Mouse (Mus musculus): Measurements from ENCODE around the gene Pip5k1c. TPM values are rescaled to one million over a fixed set of nuclear protein-coding genes. Genes with fewer than 3 reads are reported as not detected.
A peak's percentile ranks its signal among the peaks of the same experiment; 100 is the strongest.

Pip5k1c gene
- polyA plus RNA-seq, 1 experiment = 935 TPM

DNA sequence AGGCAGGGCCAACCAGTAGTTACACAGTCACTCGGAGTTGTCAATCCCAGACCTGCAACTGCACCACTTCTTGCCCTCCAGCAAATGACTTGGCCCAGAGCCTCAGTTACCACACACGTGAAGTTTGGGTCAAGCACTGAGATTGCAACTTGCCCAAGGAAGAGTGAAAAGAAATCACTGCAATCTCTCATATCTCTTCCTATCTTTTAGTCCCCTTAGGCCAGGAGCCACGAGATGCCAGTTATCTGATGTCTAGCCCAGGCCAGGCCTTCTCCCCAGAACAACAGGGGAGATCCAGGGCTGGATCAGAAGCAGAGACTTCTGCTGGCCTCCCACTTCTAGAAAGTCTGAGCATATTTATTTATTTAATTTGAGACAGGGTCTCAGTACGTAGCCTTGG is 62.8 kb downstream of the Pip5k1c start:
- 83% methylated on average over 4 of the region's 4 CpGs for WGBS
- TF ChIP-seq CTCF (IDR thresholded peaks at IDR 0.05; ENCODE audit: insufficient read depth, low read depth, low read length) (no peak), POLR2A (IDR thresholded peaks at IDR 0.05; ENCODE audit: insufficient read depth, low read depth, low read length) (no peak)
- no peak overlapping the region for H3K4me3 ChIP-seq (ENCODE audit: insufficient read depth, low read depth, low read length)
- no peak overlapping the region for H3K27ac ChIP-seq (ENCODE audit: insufficient read depth, low read depth, low read length)
- H3K4me1 ChIP-seq (ENCODE audit: control insufficient read depth, insufficient read depth, low read length) = peaks cover 51% of the 10 kb centered on the region

DNA sequence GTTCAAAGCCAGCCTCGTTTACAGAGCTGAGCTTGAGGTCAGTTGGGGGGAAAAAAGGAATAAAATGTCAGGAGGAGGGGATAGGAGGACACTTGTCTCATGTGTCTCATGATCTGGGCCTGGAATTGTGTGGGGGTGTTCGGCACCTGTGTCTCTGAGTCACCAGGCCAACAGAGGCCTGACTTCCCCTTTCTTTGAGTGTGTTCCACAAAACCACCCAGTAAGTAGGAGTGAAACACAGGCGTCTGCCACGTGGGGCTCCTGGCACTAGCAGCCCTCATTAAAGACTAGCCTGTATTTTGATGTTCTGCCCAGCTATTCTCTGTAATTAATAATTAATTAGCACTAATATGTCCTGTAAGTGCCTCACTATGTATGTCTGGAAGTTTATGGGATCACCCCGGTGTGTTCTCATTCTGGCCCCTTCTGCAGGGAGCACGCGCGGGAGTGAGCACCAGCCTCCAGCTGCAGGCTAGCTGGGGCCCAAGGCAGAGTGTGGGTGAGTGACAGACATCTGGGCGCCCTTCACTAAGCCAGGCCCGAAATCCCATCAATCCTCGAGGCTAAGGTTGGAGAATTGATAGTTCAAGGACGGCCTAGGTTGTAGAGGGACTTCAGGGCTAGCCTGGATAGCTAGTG is 63.7 kb downstream of the Pip5k1c start:
- Histone ChIP-seq H3K4me3 (ENCODE audit: insufficient read depth, low read depth, low read length) (0 out of 2 replicates have a peak overlapping the region, but pooled peaks have one; percentile 8), H3K27ac (ENCODE audit: insufficient read depth, low read depth, low read length) (peak overlapping the region; percentile 74), H3K4me1 (ENCODE audit: control insufficient read depth, insufficient read depth, low read length) (peaks cover 59% of the 10 kb centered on the region)
- WGBS = 34% methylated on average over 12 of the region's 12 CpGs
- TF ChIP-seq CTCF (IDR thresholded peaks at IDR 0.05; ENCODE audit: insufficient read depth, low read depth, low read length) (no peak), POLR2A (IDR thresholded peaks at IDR 0.05; ENCODE audit: insufficient read depth, low read depth, low read length) (no peak)

DNA sequence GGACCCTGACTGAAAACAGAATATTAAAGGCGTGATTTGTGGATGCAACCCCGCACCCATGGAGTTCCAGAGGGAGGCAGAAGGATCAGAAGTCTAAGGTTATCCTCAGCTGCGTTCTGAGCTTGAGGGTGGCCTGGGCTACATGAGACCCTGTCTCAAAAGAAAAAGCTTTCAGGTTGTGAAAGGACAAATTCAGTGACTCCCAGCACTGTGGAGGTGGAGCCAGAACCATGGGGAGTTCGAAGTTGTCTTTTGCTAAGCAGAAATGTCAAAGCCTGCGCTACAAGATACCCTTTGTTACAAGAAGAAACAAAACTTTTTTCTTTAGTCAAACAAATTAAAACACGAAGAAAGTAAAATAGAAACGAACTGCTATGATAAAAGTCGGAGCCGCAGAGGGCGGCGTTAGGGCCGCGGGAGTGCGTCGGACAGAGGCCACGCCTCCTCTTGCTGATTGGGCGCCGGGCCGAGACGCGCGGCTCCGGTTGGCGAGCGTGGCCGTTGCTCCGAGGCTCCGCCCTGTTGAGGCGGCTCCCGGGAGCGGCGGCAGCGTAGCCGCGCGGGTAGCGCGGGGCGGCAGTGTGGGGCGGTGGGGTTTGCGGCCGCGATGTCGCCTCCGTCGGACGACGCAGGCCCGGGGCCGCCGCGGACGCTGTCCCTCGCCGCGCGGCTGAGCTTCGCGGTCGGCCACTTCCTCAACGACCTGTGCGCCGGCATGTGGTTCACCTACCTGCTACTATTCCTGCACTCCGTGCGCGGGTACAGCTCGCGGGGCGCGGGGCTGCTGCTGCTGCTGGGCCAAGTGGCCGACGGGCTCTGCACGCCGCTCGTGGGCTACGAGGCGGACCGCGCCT is 64.5 kb downstream of the Pip5k1c start, which contains the start of gene Mfsd12:
Gene Mfsd12, plus strand, starts transcription at position 501 of the 854 bp plus-strand sequence.
- TF ChIP-seq CTCF (IDR thresholded peaks at IDR 0.05; ENCODE audit: insufficient read depth, low read depth, low read length) = no peak
- peak; percentile 73 for TF ChIP-seq POLR2A (IDR thresholded peaks at IDR 0.05; ENCODE audit: insufficient read depth, low read depth, low read length)
- WGBS = 1% methylated on average over 79 of the region's 79 CpGs
- Histone ChIP-seq H3K4me1 (ENCODE audit: control insufficient read depth, insufficient read depth, low read length) (peaks cover 59% of the 10 kb centered on the region), H3K27ac (ENCODE audit: insufficient read depth, low read depth, low read length) (peak within 1 kb of the TSS; percentile 33; the same call in 1 of the 2 replicates), H3K4me3 (ENCODE audit: insufficient read depth, low read depth, low read length) (peak within 1 kb of the TSS; percentile 67)

DNA sequence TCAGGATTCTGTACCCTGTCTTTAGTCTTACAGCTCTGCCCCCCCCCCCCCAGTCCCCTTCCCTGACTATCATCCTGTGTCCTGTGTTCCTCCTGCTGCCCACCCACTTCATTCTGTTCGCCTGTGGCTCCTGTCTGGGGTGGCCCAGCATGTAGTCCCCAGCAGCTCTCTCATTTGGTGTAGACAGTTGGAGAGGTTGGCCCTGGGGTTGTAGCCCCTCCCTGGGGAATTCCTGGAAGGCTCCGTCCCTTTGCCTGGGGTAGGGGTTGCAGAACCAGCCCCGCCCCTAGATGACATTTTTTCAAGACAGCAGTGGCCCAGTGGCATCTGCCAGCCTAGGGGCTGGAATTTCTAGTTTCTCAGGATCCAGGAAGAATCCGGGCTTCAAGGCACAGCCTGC is 65.4 kb downstream of the Pip5k1c start:
- TF ChIP-seq CTCF (IDR thresholded peaks at IDR 0.05; ENCODE audit: insufficient read depth, low read depth, low read length) (no peak), POLR2A (IDR thresholded peaks at IDR 0.05; ENCODE audit: insufficient read depth, low read depth, low read length) (no peak)
- peaks cover 59% of the 10 kb centered on the region for H3K4me1 ChIP-seq (ENCODE audit: control insufficient read depth, insufficient read depth, low read length)
- H3K4me3 ChIP-seq (ENCODE audit: insufficient read depth, low read depth, low read length) = peak overlapping the region; percentile 67
- no peak overlapping the region for H3K27ac ChIP-seq (ENCODE audit: insufficient read depth, low read depth, low read length)
- WGBS = 29% methylated on average over 4 of the region's 4 CpGs

DNA sequence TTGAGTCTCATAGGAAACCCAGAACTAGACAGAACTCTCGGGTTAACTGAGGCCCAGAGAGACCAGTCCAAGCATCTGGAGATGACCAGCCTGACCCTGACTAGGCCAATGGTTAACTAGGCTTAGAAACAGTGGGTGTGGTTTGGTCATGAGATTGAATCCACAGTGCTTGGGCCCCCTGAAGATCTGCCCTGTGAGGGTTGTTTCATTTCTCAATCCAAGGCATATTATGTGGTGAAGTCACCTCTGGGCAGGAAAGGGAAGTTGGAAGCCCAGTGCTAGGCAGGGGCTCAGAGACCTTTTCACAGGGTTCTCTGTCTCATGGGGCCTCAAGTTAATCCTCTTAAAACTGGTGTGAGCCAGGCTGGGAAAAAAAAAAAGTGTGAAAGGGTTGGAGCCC is 66.1 kb downstream of the Pip5k1c start:
- peaks cover 64% of the 10 kb centered on the region for H3K4me1 ChIP-seq (ENCODE audit: control insufficient read depth, insufficient read depth, low read length)
- H3K27ac ChIP-seq (ENCODE audit: insufficient read depth, low read depth, low read length) = no peak overlapping the region
- H3K4me3 ChIP-seq (ENCODE audit: insufficient read depth, low read depth, low read length) = no peak overlapping the region; the same call in 1 of the 2 replicates
- WGBS = 65% methylated on average over 1 of the region's 1 CpGs
- TF ChIP-seq CTCF (IDR thresholded peaks at IDR 0.05; ENCODE audit: insufficient read depth, low read depth, low read length) = no peak
- TF ChIP-seq POLR2A (IDR thresholded peaks at IDR 0.05; ENCODE audit: insufficient read depth, low read depth, low read length) = no peak

DNA sequence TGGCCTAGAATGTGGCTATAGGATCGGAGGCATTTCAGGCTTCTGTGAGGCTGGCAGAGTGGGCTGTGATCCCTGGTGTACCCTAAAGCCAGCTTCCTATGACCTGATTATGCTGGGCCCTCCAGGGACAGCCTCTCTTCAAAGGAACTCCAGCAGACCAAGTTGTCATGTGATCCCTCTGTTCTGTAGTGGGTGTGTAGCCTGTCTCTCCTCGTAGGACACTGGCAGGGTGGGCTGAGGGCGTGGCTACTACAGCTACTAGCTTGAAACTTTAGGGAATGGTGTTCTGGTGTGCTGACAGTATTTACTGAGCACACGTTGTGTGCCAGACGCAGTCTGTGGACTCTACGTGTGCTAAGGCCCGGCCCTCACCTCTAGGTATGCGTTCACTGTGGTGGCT is 68.0 kb downstream of the Pip5k1c start:
- no peak for TF ChIP-seq CTCF (IDR thresholded peaks at IDR 0.05; ENCODE audit: insufficient read depth, low read depth, low read length)
- no peak for TF ChIP-seq POLR2A (IDR thresholded peaks at IDR 0.05; ENCODE audit: insufficient read depth, low read depth, low read length)
- Histone ChIP-seq H3K27ac (ENCODE audit: insufficient read depth, low read depth, low read length) (no peak overlapping the region), H3K4me3 (ENCODE audit: insufficient read depth, low read depth, low read length) (no peak overlapping the region), H3K4me1 (ENCODE audit: control insufficient read depth, insufficient read depth, low read length) (peaks cover 63% of the 10 kb centered on the region)
- 71% methylated on average over 8 of the region's 8 CpGs for WGBS

DNA sequence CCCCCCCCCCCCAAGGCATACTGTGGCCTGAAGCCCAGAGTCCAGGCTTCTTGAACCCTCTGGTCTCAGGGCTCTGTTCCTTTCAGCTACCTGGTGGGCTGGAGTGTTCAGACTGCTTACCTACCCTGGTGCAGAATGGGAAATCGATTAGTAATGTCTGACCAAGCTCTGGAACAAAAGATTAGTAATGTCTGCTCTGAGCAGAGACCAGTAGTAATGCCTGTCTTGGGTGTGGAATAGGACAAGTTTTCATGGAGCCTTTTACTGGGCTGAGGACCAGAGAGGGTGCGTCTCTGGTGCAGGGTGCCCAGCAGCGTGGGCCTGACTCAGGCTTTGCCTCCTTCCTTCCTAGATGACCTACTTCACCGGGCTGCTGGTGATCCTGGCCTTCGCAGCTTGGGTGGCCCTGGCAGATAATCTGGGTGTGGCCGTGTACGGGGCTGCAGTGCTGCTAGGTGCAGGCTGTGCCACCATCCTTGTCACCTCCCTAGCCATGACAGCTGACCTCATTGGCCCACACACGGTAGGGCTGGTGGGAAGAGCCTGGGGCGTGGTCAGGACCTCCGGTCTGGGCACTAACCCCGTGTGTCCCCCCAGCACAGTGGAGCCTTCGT is 69.7 kb downstream of the Pip5k1c start:
- no peak overlapping the region for H3K4me3 ChIP-seq (ENCODE audit: insufficient read depth, low read depth, low read length)
- 86% methylated on average over 12 of the region's 12 CpGs for WGBS
- H3K4me1 ChIP-seq (ENCODE audit: control insufficient read depth, insufficient read depth, low read length) = peaks cover 51% of the 10 kb centered on the region
- H3K27ac ChIP-seq (ENCODE audit: insufficient read depth, low read depth, low read length) = no peak overlapping the region
- no peak for TF ChIP-seq CTCF (IDR thresholded peaks at IDR 0.05; ENCODE audit: insufficient read depth, low read depth, low read length)
- TF ChIP-seq POLR2A (IDR thresholded peaks at IDR 0.05; ENCODE audit: insufficient read depth, low read depth, low read length) = no peak

DNA sequence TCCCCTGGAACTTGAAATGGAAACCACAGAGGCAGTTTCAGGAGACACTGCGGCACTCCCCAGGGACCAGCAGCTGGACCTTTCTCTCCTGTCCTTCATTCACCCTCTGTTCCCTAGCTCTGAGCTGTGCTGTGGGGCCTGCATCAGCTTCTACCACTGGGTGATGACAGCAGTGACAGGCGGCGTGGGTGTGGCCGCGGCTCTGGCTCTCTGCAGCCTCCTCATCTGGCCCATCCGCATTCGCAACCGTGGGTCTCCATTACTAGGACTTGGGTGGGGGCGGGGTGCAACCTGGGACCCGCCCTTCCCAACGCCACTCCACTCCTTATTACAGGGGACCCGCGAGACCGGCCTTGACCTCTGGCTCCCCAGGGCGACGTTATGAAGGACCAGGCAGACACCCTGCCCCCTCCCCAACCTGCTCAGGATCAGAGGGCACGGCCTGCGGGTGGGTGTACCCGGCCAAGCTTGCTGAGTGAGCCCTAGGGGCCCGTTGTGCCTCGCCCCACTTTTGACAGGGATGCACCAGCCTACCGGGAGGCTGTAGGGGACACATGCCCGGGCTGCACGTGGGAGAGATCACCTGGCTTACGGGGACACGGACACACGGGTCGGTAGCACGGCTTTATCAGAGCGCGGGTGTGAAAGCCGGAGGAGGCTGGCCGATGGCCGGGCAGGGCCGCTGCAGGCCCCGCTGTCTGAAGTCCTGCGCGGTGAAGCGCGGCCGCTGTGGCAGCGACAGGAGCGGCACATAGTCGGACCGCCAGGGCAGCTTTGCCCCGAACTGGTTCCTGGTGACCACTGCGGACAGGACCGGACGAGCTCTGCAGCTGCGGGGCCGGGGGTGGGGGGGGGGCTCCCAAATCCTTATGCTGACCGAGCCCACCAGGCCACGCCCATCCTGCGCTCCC is 70.9 kb downstream of the Pip5k1c start:
- Histone ChIP-seq H3K27ac (ENCODE audit: insufficient read depth, low read depth, low read length) (no peak overlapping the region), H3K4me3 (ENCODE audit: insufficient read depth, low read depth, low read length) (no peak overlapping the region), H3K4me1 (ENCODE audit: control insufficient read depth, insufficient read depth, low read length) (peaks cover 41% of the 10 kb centered on the region)
- no peak for TF ChIP-seq CTCF (IDR thresholded peaks at IDR 0.05; ENCODE audit: insufficient read depth, low read depth, low read length)
- no peak for TF ChIP-seq POLR2A (IDR thresholded peaks at IDR 0.05; ENCODE audit: insufficient read depth, low read depth, low read length)
- 44% methylated on average over 54 of the region's 54 CpGs for WGBS

All from olfactory bulb, adult 2 months (tissue).